Mouse (Mus musculus) heart, embryonic 14.5 days (tissue): Measurements from ENCODE around the gene Irf2bp2. TPM values are rescaled to one million over a fixed set of nuclear protein-coding genes. Genes with fewer than 3 reads are reported as not detected.

ENCODE experiments used
- ATAC-seq: fragments of 200-750 bp; cut with Nextera tagmentation; 2 replicates; pipeline ENCODE4 v1.8.0; 2017; ENCODE audit warnings: low read depth, moderate TSS enrichment; ENCODE audit not compliant: insufficient number of reproducible peaks, insufficient read depth, low FRiP score
- H3K27ac ChIP-seq, 2 experiments: fragments of 200-500 bp in 1 of 2; fragments of 300-500 bp in 1 of 2; sonication (generic) in 1 of 2; replicated peaks in 1 of 2; 2 replicates each; pipeline ENCODE4 v1.5.1; 2012 to 2014; ENCODE audit warnings: low read depth in 2 of 2, low read length in 2 of 2, control low read depth in 1 of 2, mild to moderate bottlenecking in 1 of 2, mixed read lengths in 1 of 2; ENCODE audit not compliant: control insufficient read depth in 1 of 2, insufficient read depth in 1 of 2
- H3K27me3 ChIP-seq: fragments of 300-500 bp; sonication (generic); 2 replicates; pipeline ENCODE4 v1.6.1; 2014; ENCODE audit warnings: mild to moderate bottlenecking, low read length, control low read depth; ENCODE audit not compliant: control insufficient read depth, insufficient read depth
- H3K36me3 ChIP-seq: fragments of 300-500 bp; sonication (generic); 2 replicates; pipeline ENCODE4 v1.6.1; 2014; ENCODE audit warnings: mild to moderate bottlenecking, control low read depth, low read length, mixed read lengths; ENCODE audit not compliant: control insufficient read depth, insufficient read depth
- H3K4me1 ChIP-seq, 2 experiments: fragments of 200-500 bp in 1 of 2; fragments of 300-500 bp in 1 of 2; sonication (generic) in 1 of 2; 2 replicates each; pipeline ENCODE4 v1.6.1; 2012 to 2014; ENCODE audit warnings: low read length in 2 of 2, control low read depth in 1 of 2, mixed read lengths in 1 of 2; ENCODE audit not compliant: control insufficient read depth in 2 of 2, insufficient read depth in 2 of 2
- H3K4me2 ChIP-seq: fragments of 300-500 bp; sonication (generic); 2 replicates; pipeline ENCODE4 v1.6.1; 2014; ENCODE audit warnings: mild to moderate bottlenecking, low read length
- H3K4me3 ChIP-seq, 2 experiments: fragments of 200-500 bp in 1 of 2; fragments of 300-500 bp in 1 of 2; sonication (generic) in 1 of 2; 2 replicates each; pipeline ENCODE4 v1.5.1; 2012 to 2014; ENCODE audit warnings: low read length in 2 of 2, mild to moderate bottlenecking in 2 of 2, control low read depth in 1 of 2, low read depth in 1 of 2, moderate library complexity in 1 of 2; ENCODE audit not compliant: control insufficient read depth in 1 of 2, insufficient read depth in 1 of 2
- H3K9ac ChIP-seq: fragments of 300-500 bp; sonication (generic); 2 replicates; pipeline ENCODE4 v1.6.1; 2014; ENCODE audit warnings: mild to moderate bottlenecking, low read length
- H3K9me3 ChIP-seq: fragments of 300-500 bp; sonication (generic); 2 replicates; pipeline ENCODE4 v1.6.1; 2016; ENCODE audit warnings: low read length, control low read depth; ENCODE audit not compliant: control insufficient read depth
- WGBS: fragments of 180-500 bp; shearing (Covaris S2); extraction: QIAGEN DNeasy Blood & Tissue Kit; methylation state at CpG from one replicate; pipeline ENCODE4 v1.1.7; 2014; 5-methylcytosine and 5-hydroxymethylcytosine counted together
- polyA plus RNA-seq: library from polyadenylated mRNA; unstranded; fragments of >200 nt; fragmentation: Nextera tagmentation; extraction: Ambion mirVana; gene quantifications from 2 replicates; pipeline ENCODE4 v1.2.1, GENCODE M21; 2014

Gene Irf2bp2
- polyA plus RNA-seq, 1 experiment from 2014 or later, result 9.1 TPM

- H3K9ac ChIP-seq, result no peak overlapping the region
- WGBS, result 85% methylated on average over 4 of the region's 4 CpGs
- no peak overlapping the region for H3K27ac ChIP-seq
- H3K4me2 ChIP-seq, result no peak overlapping the region
- no peaks in the 10 kb centered on the region for H3K9me3 ChIP-seq
- no peaks in the 10 kb centered on the region for H3K36me3 ChIP-seq
- no peaks in the 10 kb centered on the region for H3K27me3 ChIP-seq
- no peak overlapping the region for H3K4me3 ChIP-seq
- H3K4me1 ChIP-seq, result peaks cover 8 to 12% of the 10 kb centered on the region in 2 experiments
- ATAC-seq, result no peak
These were observed 39.0 kb downstream of the Irf2bp2 start for GRCm38 (mm10) chr8:126554741-126555140.

GRCm38 (mm10) chr8:126551871-126552270 is 41.9 kb downstream of the Irf2bp2 start:
- Histone ChIP-seq H3K4me1 (peaks cover 24 to 29% of the 10 kb centered on the region in 2 experiments), H3K4me2 (no peak overlapping the region), H3K36me3 (no peaks in the 10 kb centered on the region), H3K27ac (no peak overlapping the region), H3K27me3 (no peaks in the 10 kb centered on the region), H3K9me3 (no peaks in the 10 kb centered on the region), H3K4me3 (no peak overlapping the region), H3K9ac (no peak overlapping the region)
- WGBS, result 80% methylated on average over 4 of the region's 4 CpGs
- ATAC-seq, result no peak

GRCm38 (mm10) chr8:126550944-126551357 is 42.8 kb downstream of the Irf2bp2 start:
- Histone ChIP-seq H3K4me1 (peaks cover 24 to 29% of the 10 kb centered on the region in 2 experiments), H3K27ac (peak overlapping the region; percentile 71 to 74)
- 26% methylated on average over 5 of the region's 5 CpGs for WGBS

GRCm38 (mm10) chr8:126547841-126548240 is 45.9 kb downstream of the Irf2bp2 start:
- Histone ChIP-seq H3K27me3 (no peaks in the 10 kb centered on the region), H3K4me1 (peaks cover 26 to 35% of the 10 kb centered on the region in 2 experiments), H3K9me3 (no peaks in the 10 kb centered on the region), H3K27ac (peak overlapping the region; percentile 72 to 78), H3K4me3 (no peak overlapping the region), H3K36me3 (no peaks in the 10 kb centered on the region), H3K9ac (0 out of 2 replicates have a peak overlapping the region, but pooled peaks have one; percentile 10), H3K4me2 (no peak overlapping the region)
- WGBS, result 19% methylated on average over 3 of the region's 3 CpGs
- peak; percentile 70; the same call in 1 of the 2 replicates for ATAC-seq

More at GRCm38 (mm10) chr8:126550944-126551357, 42.8 kb downstream of the Irf2bp2 start:
- H3K36me3 ChIP-seq, result no peaks in the 10 kb centered on the region
- no peak overlapping the region for H3K4me3 ChIP-seq
- ATAC-seq, result no peak
- H3K27me3 ChIP-seq, result no peaks in the 10 kb centered on the region
- H3K9ac ChIP-seq, result peak overlapping the region; percentile 46; the same call in 1 of the 2 replicates
- peak overlapping the region; percentile 18; the same call in 1 of the 2 replicates for H3K4me2 ChIP-seq
- no peaks in the 10 kb centered on the region for H3K9me3 ChIP-seq

DNA sequence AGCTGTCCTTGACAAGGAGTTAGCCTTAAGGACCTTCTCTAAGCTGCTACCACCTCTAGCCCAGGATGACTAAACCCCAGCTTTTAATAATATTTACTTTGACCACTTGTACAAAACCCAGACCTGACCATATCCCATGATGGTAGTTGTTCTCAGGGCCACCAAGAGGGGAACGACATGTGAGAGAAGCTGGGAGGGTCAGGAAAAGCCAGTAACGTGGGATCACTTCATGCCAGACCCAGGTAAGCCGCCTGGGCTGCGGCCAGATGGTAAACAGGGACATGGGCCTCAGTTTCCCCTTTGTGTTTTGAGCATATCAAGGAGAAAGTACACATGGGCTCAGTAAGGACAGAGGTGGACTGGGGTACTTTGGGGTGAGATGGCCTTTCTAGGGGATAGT is 46.4 kb downstream of the Irf2bp2 start:
- Histone ChIP-seq H3K9me3 (no peaks in the 10 kb centered on the region), H3K36me3 (no peaks in the 10 kb centered on the region), H3K27ac (peak overlapping the region; percentile 72 to 78), H3K4me1 (peaks cover 30 to 40% of the 10 kb centered on the region in 2 experiments), H3K27me3 (no peaks in the 10 kb centered on the region), H3K9ac (no peak overlapping the region), H3K4me2 (no peak overlapping the region), H3K4me3 (no peak overlapping the region)
- 86% methylated on average over 4 of the region's 4 CpGs for WGBS
- no peak for ATAC-seq

- H3K9me3 ChIP-seq, result no peaks in the 10 kb centered on the region
- no peaks in the 10 kb centered on the region for H3K36me3 ChIP-seq
- H3K27me3 ChIP-seq, result no peaks in the 10 kb centered on the region
- no peak for ATAC-seq
- no peak overlapping the region for H3K4me2 ChIP-seq
- H3K4me3 ChIP-seq, result no peak overlapping the region
- H3K27ac ChIP-seq, result no peak overlapping the region
- peaks cover 35 to 46% of the 10 kb centered on the region in 2 experiments for H3K4me1 ChIP-seq
- WGBS, result 85% methylated on average over 1 of the region's 1 CpGs
- no peak overlapping the region for H3K9ac ChIP-seq
These were observed 47.3 kb downstream of the Irf2bp2 start for GRCm38 (mm10) chr8:126546480-126546879.

GRCm38 (mm10) chr8:126543407-126543806 is 50.4 kb downstream of the Irf2bp2 start:
- ATAC-seq, result no peak
- H3K9me3 ChIP-seq, result no peaks in the 10 kb centered on the region
- H3K4me3 ChIP-seq, result no peak overlapping the region
- 65% methylated on average over 8 of the region's 8 CpGs for WGBS
- no peak overlapping the region for H3K9ac ChIP-seq
- peaks cover 43 to 49% of the 10 kb centered on the region in 2 experiments for H3K4me1 ChIP-seq
- H3K27me3 ChIP-seq, result no peaks in the 10 kb centered on the region
- no peak overlapping the region for H3K4me2 ChIP-seq
- H3K27ac ChIP-seq, result 0 out of 4 replicates have a peak overlapping the region, but pooled peaks of 1 of the 2 experiments have one; percentile 64
- H3K36me3 ChIP-seq, result no peaks in the 10 kb centered on the region

- Histone ChIP-seq H3K9me3 (no peaks in the 10 kb centered on the region), H3K4me2 (no peak overlapping the region), H3K4me1 (peaks cover 42 to 49% of the 10 kb centered on the region in 2 experiments), H3K9ac (no peak overlapping the region), H3K27me3 (no peaks in the 10 kb centered on the region), H3K36me3 (no peaks in the 10 kb centered on the region), H3K27ac (peak overlapping the region; percentile 61 to 64), H3K4me3 (no peak overlapping the region)
- WGBS, result 46% methylated on average over 5 of the region's 5 CpGs
- no peak for ATAC-seq
These were observed 51.0 kb downstream of the Irf2bp2 start for GRCm38 (mm10) chr8:126542757-126543156.
